Mouse (Mus musculus): Measurements from ENCODE around the gene Ankrd63.
"Not testable (repeated sequence)": the region's sequence is repeated elsewhere in the genome, so short reads cannot be mapped to it uniquely, and the experiment has no call there.

Ankrd63 gene

GRCm38 (mm10) chr2:118662902-118663803, 40.6 kb downstream of the Ankrd63 start, which contains the start of gene Pak6:
Gene Pak6, plus strand, starts transcription at chr2:118663303.
- in situ Hi-C loops (cut with MboI, MseI) = no loop called here

GRCm38 (mm10) chr2:118661891-118662290, 41.9 kb downstream of the Ankrd63 start:
- in situ Hi-C loops (cut with MboI, MseI) = no loop called here

GRCm38 (mm10) chr2:118659998-118660452, 43.7 kb downstream of the Ankrd63 start:
- in situ Hi-C loops (cut with MboI, MseI) = no loop called here

- in situ Hi-C loops (cut with MboI, MseI) = no loop called here
Measured at GRCm38 (mm10) chr2:118659493-118659892, 44.3 kb downstream of the Ankrd63 start.

- in situ Hi-C loops (cut with MboI, MseI) = no loop called here
Measured at GRCm38 (mm10) chr2:118659077-118659476, 44.7 kb downstream of the Ankrd63 start.

GRCm38 (mm10) chr2:118658457-118658856, 45.3 kb downstream of the Ankrd63 start:
- in situ Hi-C loops (cut with MboI, MseI) = no loop called here

GRCm38 (mm10) chr2:118656688-118657281, 47.0 kb downstream of the Ankrd63 start:
- in situ Hi-C loops (cut with MboI, MseI) = no loop called here

GRCm38 (mm10) chr2:118650697-118651096, 53.1 kb downstream of the Ankrd63 start:
- in situ Hi-C loops (cut with MboI, MseI) = not testable (repeated sequence)

All from T-helper 17 cell (primary cell).